8 mouse cellular contexts compared by ENCODE assay signal in genomic region chr1:162570260-162570748, GRCm38 (mm10). TPM values are rescaled to one million over a fixed set of nuclear protein-coding genes. Genes with fewer than 3 reads are reported as not detected.
DNase-seq lines count a peak whose midpoint lies in the region; ATAC-seq lines count a peak whose summit lies in the region.

Vamp4 (plus strand) TSS chr1:162570515.

- H3K4me1 ChIP-seq in hindbrain, embryonic 13.5 days (replicated peaks) = peaks cover 15% of the 10 kb centered on the region

- H3K9me3 ChIP-seq in hindbrain, embryonic 13.5 days = no peaks in the 10 kb centered on the region

- DNase-seq in NIH3T3 (ENCODE audit: low read depth) = peak; percentile 97
- DNase-seq in cerebellum, postnatal 10 days = peak; percentile 97 to 98
- DNase-seq in frontal cortex, postnatal 10 days (ENCODE audit: low spot score in 2 of 2) = peak; percentile 89 to 93
- peak; percentile 93 for DNase-seq in layer of hippocampus, postnatal 36 days
- DNase-seq in lung, postnatal 36 days = peak; percentile 93
- DNase-seq in retina, postnatal 1 day = peak; percentile 99
- DNase-seq in urinary bladder, adult 18-20 months (ENCODE audit: low spot score in 2 of 2) = peak; percentile 89 to 90

- peak within 1 kb of the TSS; percentile 62 for H3K4me2 ChIP-seq in hindbrain, embryonic 13.5 days

- peak; percentile 97 for ATAC-seq in hindbrain, embryonic 13.5 days (ENCODE audit: low FRiP score)

- H3K9ac ChIP-seq in hindbrain, embryonic 13.5 days = peak within 1 kb of the TSS; percentile 89

- under 1% methylated on average over 43 of the region's 43 CpGs for WGBS in hindbrain, embryonic 13.5 days

- H3K27me3 ChIP-seq in hindbrain, embryonic 13.5 days = no peaks in the 10 kb centered on the region

- peak within 1 kb of the TSS; percentile 95 for H3K27ac ChIP-seq in hindbrain, embryonic 13.5 days

- peak within 1 kb of the TSS; percentile 79 for H3K4me3 ChIP-seq in hindbrain, embryonic 13.5 days

- H3K36me3 ChIP-seq in hindbrain, embryonic 13.5 days = peaks cover 13% of the 10 kb centered on the region

RNA-seq across cellular contexts. Expression of gene Vamp4, which starts in this region (rescaled TPM):
- polyA plus RNA-seq in hindbrain, embryonic 13.5 days (2015; fragmentation: Nextera tagmentation; extraction: Ambion mirVana) = 76.0 and 77.9 TPM in 2 replicates
- 100 to 1,000 TPM; 100 to 105 TPM for total RNA-seq in layer of hippocampus, postnatal 36 days (2021)

Comparison
In these comparisons a context has a peak if more than half of its experiments do, and no peak if none do; other contexts are left out.
1. Peak in every context shown above with its lines: DNase-seq, ATAC-seq, H3K4me3 ChIP-seq and H3K27ac ChIP-seq.